Mouse (Mus musculus): ENCODE results near the gene Psen2. TPM values are rescaled to one million over a fixed set of nuclear protein-coding genes. Genes with fewer than 3 reads are reported as not detected.

Psen2 gene
- polyA plus RNA-seq (2016; fragmentation: Nextera tagmentation; extraction: Ambion mirVana), result 13.8 and 15.1 TPM in 2 replicates

- 22% methylated on average over 7 of the region's 7 CpGs for WGBS
- Histone ChIP-seq H3K27me3 (replicated peaks) (peaks cover 22% of the 10 kb centered on the region), H3K4me2 (no peak within 1 kb of the TSS), H3K9ac (no peak within 1 kb of the TSS), H3K27ac (ENCODE audit: poor library complexity, severe bottlenecking) (no peak within 1 kb of the TSS), H3K9me3 (replicated peaks) (no peaks in the 10 kb centered on the region), H3K36me3 (no peaks in the 10 kb centered on the region), H3K4me3 (no peak within 1 kb of the TSS), H3K4me1 (replicated peaks) (peaks cover 24% of the 10 kb centered on the region)
- no peak for ATAC-seq (ENCODE audit: insufficient number of reproducible peaks, low FRiP score)
Observed at GRCm38 (mm10) chr1:180263364-180263997, at the start of gene Psen2. TSS of gene Psen2 (minus strand) at chr1:180263438.

GRCm38 (mm10) chr1:180312792-180313311, 49.6 kb upstream of the Psen2 start:
- H3K4me3 ChIP-seq, result no peak overlapping the region
- peak; percentile 55; the same call in 1 of the 2 replicates for ATAC-seq (ENCODE audit: insufficient number of reproducible peaks, low FRiP score)

GRCm38 (mm10) chr1:180312286-180312685, 49.0 kb upstream of the Psen2 start:
- Histone ChIP-seq H3K9ac (no peak overlapping the region), H3K4me2 (peak overlapping the region; percentile 40; the same call in 1 of the 2 replicates), H3K27ac (ENCODE audit: poor library complexity, severe bottlenecking) (peak overlapping the region; percentile 42), H3K36me3 (no peaks in the 10 kb centered on the region), H3K4me3 (no peak overlapping the region), H3K27me3 (replicated peaks) (no peaks in the 10 kb centered on the region), H3K9me3 (replicated peaks) (no peaks in the 10 kb centered on the region), H3K4me1 (replicated peaks) (peaks cover 43% of the 10 kb centered on the region)
- ATAC-seq (ENCODE audit: insufficient number of reproducible peaks, low FRiP score), result no peak
- WGBS, result 60% methylated on average over 6 of the region's 6 CpGs

More at GRCm38 (mm10) chr1:180312792-180313311, 49.6 kb upstream of the Psen2 start:
- Histone ChIP-seq H3K36me3 (no peaks in the 10 kb centered on the region), H3K27me3 (replicated peaks) (no peaks in the 10 kb centered on the region), H3K4me2 (peak overlapping the region; percentile 40), H3K9ac (no peak overlapping the region), H3K9me3 (replicated peaks) (no peaks in the 10 kb centered on the region), H3K4me1 (replicated peaks) (peaks cover 38% of the 10 kb centered on the region), H3K27ac (ENCODE audit: poor library complexity, severe bottlenecking) (peak overlapping the region; percentile 42)
- 36% methylated on average over 6 of the region's 6 CpGs for WGBS

- H3K4me1 ChIP-seq (replicated peaks), result peaks cover 25% of the 10 kb centered on the region
- 70% methylated on average over 4 of the region's 4 CpGs for WGBS
- ATAC-seq (ENCODE audit: insufficient number of reproducible peaks, low FRiP score), result no peak
- H3K27ac ChIP-seq (ENCODE audit: poor library complexity, severe bottlenecking), result no peak overlapping the region
- no peaks in the 10 kb centered on the region for H3K27me3 ChIP-seq (replicated peaks)
- H3K4me3 ChIP-seq, result no peak overlapping the region
- no peaks in the 10 kb centered on the region for H3K36me3 ChIP-seq
- H3K9me3 ChIP-seq (replicated peaks), result no peaks in the 10 kb centered on the region
- H3K4me2 ChIP-seq, result no peak overlapping the region
- H3K9ac ChIP-seq, result no peak overlapping the region
Observed at GRCm38 (mm10) chr1:180308897-180309296, 45.7 kb upstream of the Psen2 start.

GRCm38 (mm10) chr1:180307661-180308060, 44.4 kb upstream of the Psen2 start:
- Histone ChIP-seq H3K9ac (no peak overlapping the region), H3K4me2 (no peak overlapping the region), H3K4me3 (no peak overlapping the region), H3K27me3 (replicated peaks) (no peaks in the 10 kb centered on the region), H3K36me3 (no peaks in the 10 kb centered on the region), H3K27ac (ENCODE audit: poor library complexity, severe bottlenecking) (no peak overlapping the region), H3K4me1 (replicated peaks) (peaks cover 24% of the 10 kb centered on the region), H3K9me3 (replicated peaks) (no peaks in the 10 kb centered on the region)
- WGBS, result 71% methylated on average over 2 of the region's 2 CpGs
- no peak for ATAC-seq (ENCODE audit: insufficient number of reproducible peaks, low FRiP score)

- Histone ChIP-seq H3K4me1 (replicated peaks) (peaks cover 21% of the 10 kb centered on the region), H3K4me3 (no peak overlapping the region), H3K9ac (no peak overlapping the region), H3K36me3 (no peaks in the 10 kb centered on the region), H3K27me3 (replicated peaks) (no peaks in the 10 kb centered on the region), H3K9me3 (replicated peaks) (no peaks in the 10 kb centered on the region), H3K4me2 (no peak overlapping the region), H3K27ac (ENCODE audit: poor library complexity, severe bottlenecking) (no peak overlapping the region)
- 40% methylated on average over 9 of the region's 9 CpGs for WGBS
- no peak for ATAC-seq (ENCODE audit: insufficient number of reproducible peaks, low FRiP score)
Observed at GRCm38 (mm10) chr1:180306889-180307288, 43.7 kb upstream of the Psen2 start.

- H3K9me3 ChIP-seq (replicated peaks), result no peaks in the 10 kb centered on the region
- H3K9ac ChIP-seq, result no peak overlapping the region
- H3K27me3 ChIP-seq (replicated peaks), result 0 out of 2 replicates have a peak, but pooled peaks cover 3% of the 10 kb centered on the region
- no peaks in the 10 kb centered on the region for H3K36me3 ChIP-seq
- H3K4me2 ChIP-seq, result no peak overlapping the region
- WGBS, result 75% methylated on average over 5 of the region's 5 CpGs
- H3K4me1 ChIP-seq (replicated peaks), result peaks cover 21% of the 10 kb centered on the region
- H3K4me3 ChIP-seq, result no peak overlapping the region
- no peak for ATAC-seq (ENCODE audit: insufficient number of reproducible peaks, low FRiP score)
- no peak overlapping the region for H3K27ac ChIP-seq (ENCODE audit: poor library complexity, severe bottlenecking)
Observed at GRCm38 (mm10) chr1:180303600-180303999, 40.4 kb upstream of the Psen2 start.

GRCm38 (mm10) chr1:180302253-180303120, 39.2 kb upstream of the Psen2 start:
- H3K9ac ChIP-seq, result no peak overlapping the region
- no peaks in the 10 kb centered on the region for H3K9me3 ChIP-seq (replicated peaks)
- peaks cover 15% of the 10 kb centered on the region for H3K4me1 ChIP-seq (replicated peaks)
- H3K4me3 ChIP-seq, result no peak overlapping the region
- no peaks in the 10 kb centered on the region for H3K36me3 ChIP-seq
- no peak for ATAC-seq (ENCODE audit: insufficient number of reproducible peaks, low FRiP score)
- WGBS, result 52% methylated on average over 12 of the region's 12 CpGs
- 0 out of 2 replicates have a peak overlapping the region, but pooled peaks have one; percentile 8 for H3K27ac ChIP-seq (ENCODE audit: poor library complexity, severe bottlenecking)
- H3K27me3 ChIP-seq (replicated peaks), result 0 out of 2 replicates have a peak, but pooled peaks cover 3% of the 10 kb centered on the region
- H3K4me2 ChIP-seq, result no peak overlapping the region

- Histone ChIP-seq H3K36me3 (no peaks in the 10 kb centered on the region), H3K4me3 (no peak overlapping the region), H3K9me3 (replicated peaks) (no peaks in the 10 kb centered on the region), H3K9ac (no peak overlapping the region), H3K27me3 (replicated peaks) (0 out of 2 replicates have a peak, but pooled peaks cover 3% of the 10 kb centered on the region), H3K27ac (ENCODE audit: poor library complexity, severe bottlenecking) (no peak overlapping the region), H3K4me2 (no peak overlapping the region), H3K4me1 (replicated peaks) (peaks cover 14% of the 10 kb centered on the region)
- 52% methylated on average over 4 of the region's 4 CpGs for WGBS
- ATAC-seq (ENCODE audit: insufficient number of reproducible peaks, low FRiP score), result no peak
Observed at GRCm38 (mm10) chr1:180300997-180301396, 37.8 kb upstream of the Psen2 start.

GRCm38 (mm10) chr1:180300292-180300691, 37.1 kb upstream of the Psen2 start:
- Histone ChIP-seq H3K9me3 (replicated peaks) (no peaks in the 10 kb centered on the region), H3K4me3 (no peak overlapping the region), H3K27me3 (replicated peaks) (0 out of 2 replicates have a peak, but pooled peaks cover 3% of the 10 kb centered on the region), H3K9ac (no peak overlapping the region), H3K36me3 (no peaks in the 10 kb centered on the region), H3K4me2 (no peak overlapping the region), H3K27ac (ENCODE audit: poor library complexity, severe bottlenecking) (no peak overlapping the region), H3K4me1 (replicated peaks) (peaks cover 14% of the 10 kb centered on the region)
- WGBS, result 86% methylated on average over 4 of the region's 4 CpGs
- ATAC-seq (ENCODE audit: insufficient number of reproducible peaks, low FRiP score), result no peak

- H3K36me3 ChIP-seq, result no peaks in the 10 kb centered on the region
- H3K4me2 ChIP-seq, result no peak overlapping the region
- no peaks in the 10 kb centered on the region for H3K9me3 ChIP-seq (replicated peaks)
- no peak for ATAC-seq (ENCODE audit: insufficient number of reproducible peaks, low FRiP score)
- no peak overlapping the region for H3K9ac ChIP-seq
- H3K27ac ChIP-seq (ENCODE audit: poor library complexity, severe bottlenecking), result no peak overlapping the region
- 83% methylated on average over 4 of the region's 4 CpGs for WGBS
- H3K27me3 ChIP-seq (replicated peaks), result 0 out of 2 replicates have a peak, but pooled peaks cover 3% of the 10 kb centered on the region
- H3K4me3 ChIP-seq, result no peak overlapping the region
- peaks cover 14% of the 10 kb centered on the region for H3K4me1 ChIP-seq (replicated peaks)
Observed at GRCm38 (mm10) chr1:180299697-180300096, 36.5 kb upstream of the Psen2 start.
